Mouse (Mus musculus) midbrain, embryonic 15.5 days (tissue): Measurements from ENCODE around the gene St3gal3. TPM values are rescaled to one million over a fixed set of nuclear protein-coding genes. Genes with fewer than 3 reads are reported as not detected.

Experiments used
- ATAC-seq: fragments of 200-750 bp; cut with Nextera tagmentation; replicated peaks from 2 replicates; pipeline ENCODE4 v1.8.0; 2017; ENCODE audit warnings: moderate TSS enrichment
- H3K27ac ChIP-seq: fragments of 300-500 bp; sonication (generic); 2 replicates; pipeline ENCODE4 v1.5.1; 2015; ENCODE audit warnings: mild to moderate bottlenecking, inconsistent platforms
- H3K27me3 ChIP-seq: fragments of 300-500 bp; sonication (generic); replicated peaks from 2 replicates; pipeline ENCODE4 v1.6.1; 2015; ENCODE audit warnings: inconsistent platforms
- H3K36me3 ChIP-seq: fragments of 300-500 bp; sonication (generic); replicated peaks from 2 replicates; pipeline ENCODE4 v1.6.1; 2015; ENCODE audit warnings: inconsistent platforms
- H3K4me1 ChIP-seq: fragments of 300-500 bp; sonication (generic); 2 replicates; pipeline ENCODE4 v1.6.1; 2015; ENCODE audit warnings: inconsistent platforms
- H3K4me2 ChIP-seq: fragments of 300-500 bp; sonication (generic); 2 replicates; pipeline ENCODE4 v1.6.1; 2015; ENCODE audit warnings: inconsistent platforms, mild to moderate bottlenecking, moderate library complexity
- H3K4me3 ChIP-seq: fragments of 300-500 bp; sonication (generic); 2 replicates; pipeline ENCODE4 v1.5.1; 2015; ENCODE audit warnings: mild to moderate bottlenecking, inconsistent platforms
- H3K9ac ChIP-seq: fragments of 300-500 bp; sonication (generic); 2 replicates; pipeline ENCODE4 v1.6.1; 2015; ENCODE audit warnings: mild to moderate bottlenecking, inconsistent platforms
- H3K9me3 ChIP-seq: fragments of 300-500 bp; sonication (generic); 2 replicates; pipeline ENCODE4 v1.6.1; 2016; ENCODE audit warnings: inconsistent platforms
- WGBS: fragments of 180-500 bp; shearing (Covaris S2); methylation state at CpG from one replicate; pipeline ENCODE4 v1.1.7; 2015; ENCODE audit warnings: mixed read lengths; 5-methylcytosine and 5-hydroxymethylcytosine counted together
- polyA plus RNA-seq: library from polyadenylated mRNA; unstranded; fragments of >200 nt; fragmentation: Nextera tagmentation; extraction: Ambion mirVana; gene quantifications from 2 replicates; pipeline ENCODE4 v1.2.1, GENCODE M21; 2015

St3gal3 gene
- polyA plus RNA-seq, 1 experiment from 2014 or later, result 12.6 TPM

GRCm38 (mm10) chr4:118150804-118151203, 16.1 kb upstream of the St3gal3 start:
- no peaks in the 10 kb centered on the region for H3K27me3 ChIP-seq
- ATAC-seq, result no peak
- H3K36me3 ChIP-seq, result peaks cover 56% of the 10 kb centered on the region
- no peak overlapping the region for H3K4me2 ChIP-seq
- 88% methylated on average over 7 of the region's 7 CpGs for WGBS
- H3K4me3 ChIP-seq, result no peak overlapping the region
- H3K4me1 ChIP-seq, result no peaks in the 10 kb centered on the region
- H3K9ac ChIP-seq, result no peak overlapping the region
- H3K27ac ChIP-seq, result no peak overlapping the region
- H3K9me3 ChIP-seq, result no peaks in the 10 kb centered on the region

GRCm38 (mm10) chr4:118149956-118150680, 15.4 kb upstream of the St3gal3 start:
- H3K27ac ChIP-seq, result no peak overlapping the region
- H3K4me2 ChIP-seq, result no peak overlapping the region
- no peak for ATAC-seq
- H3K4me3 ChIP-seq, result no peak overlapping the region
- H3K9ac ChIP-seq, result no peak overlapping the region
- no peaks in the 10 kb centered on the region for H3K27me3 ChIP-seq
- no peaks in the 10 kb centered on the region for H3K9me3 ChIP-seq
- 89% methylated on average over 14 of the region's 14 CpGs for WGBS
- H3K36me3 ChIP-seq, result peaks cover 59% of the 10 kb centered on the region
- no peaks in the 10 kb centered on the region for H3K4me1 ChIP-seq

- no peak overlapping the region for H3K27ac ChIP-seq
- H3K4me1 ChIP-seq, result no peaks in the 10 kb centered on the region
- no peak overlapping the region for H3K4me3 ChIP-seq
- H3K27me3 ChIP-seq, result no peaks in the 10 kb centered on the region
- H3K36me3 ChIP-seq, result peaks cover 69% of the 10 kb centered on the region
- 90% methylated on average over 10 of the region's 10 CpGs for WGBS
- H3K9me3 ChIP-seq, result no peaks in the 10 kb centered on the region
- no peak overlapping the region for H3K9ac ChIP-seq
- no peak overlapping the region for H3K4me2 ChIP-seq
- no peak for ATAC-seq
These were observed 14.4 kb upstream of the St3gal3 start for GRCm38 (mm10) chr4:118149055-118149576.

GRCm38 (mm10) chr4:118148317-118148687, 13.6 kb upstream of the St3gal3 start:
- Histone ChIP-seq H3K9me3 (no peaks in the 10 kb centered on the region), H3K4me3 (no peak overlapping the region), H3K9ac (no peak overlapping the region), H3K27ac (no peak overlapping the region), H3K4me1 (no peaks in the 10 kb centered on the region), H3K36me3 (peaks cover 74% of the 10 kb centered on the region), H3K27me3 (no peaks in the 10 kb centered on the region), H3K4me2 (no peak overlapping the region)
- no peak for ATAC-seq
- 91% methylated on average over 10 of the region's 10 CpGs for WGBS

GRCm38 (mm10) chr4:118147547-118148316, 13.0 kb upstream of the St3gal3 start:
- Histone ChIP-seq H3K27ac (no peak overlapping the region), H3K4me3 (no peak overlapping the region), H3K27me3 (no peaks in the 10 kb centered on the region), H3K36me3 (peaks cover 75% of the 10 kb centered on the region), H3K9me3 (no peaks in the 10 kb centered on the region), H3K9ac (no peak overlapping the region), H3K4me2 (no peak overlapping the region), H3K4me1 (no peaks in the 10 kb centered on the region)
- WGBS, result 93% methylated on average over 19 of the region's 19 CpGs
- no peak for ATAC-seq

- no peak overlapping the region for H3K4me2 ChIP-seq
- no peak overlapping the region for H3K27ac ChIP-seq
- H3K4me1 ChIP-seq, result no peaks in the 10 kb centered on the region
- H3K9ac ChIP-seq, result no peak overlapping the region
- H3K27me3 ChIP-seq, result no peaks in the 10 kb centered on the region
- H3K9me3 ChIP-seq, result no peaks in the 10 kb centered on the region
- ATAC-seq, result no peak
- peaks cover 75% of the 10 kb centered on the region for H3K36me3 ChIP-seq
- no peak overlapping the region for H3K4me3 ChIP-seq
- 92% methylated on average over 10 of the region's 10 CpGs for WGBS
These were observed 12.4 kb upstream of the St3gal3 start for GRCm38 (mm10) chr4:118147090-118147489.

GRCm38 (mm10) chr4:118144324-118144723, 9.6 kb upstream of the St3gal3 start:
- no peak for ATAC-seq
- H3K27ac ChIP-seq, result no peak overlapping the region
- no peak overlapping the region for H3K4me3 ChIP-seq
- no peaks in the 10 kb centered on the region for H3K9me3 ChIP-seq
- no peak overlapping the region for H3K9ac ChIP-seq
- 91% methylated on average over 9 of the region's 9 CpGs for WGBS
- H3K36me3 ChIP-seq, result peaks cover 82% of the 10 kb centered on the region
- H3K4me2 ChIP-seq, result no peak overlapping the region
- no peaks in the 10 kb centered on the region for H3K27me3 ChIP-seq
- no peaks in the 10 kb centered on the region for H3K4me1 ChIP-seq

GRCm38 (mm10) chr4:118143679-118144078, 9.0 kb upstream of the St3gal3 start:
- H3K4me2 ChIP-seq, result no peak overlapping the region
- H3K36me3 ChIP-seq, result peaks cover 82% of the 10 kb centered on the region
- H3K4me1 ChIP-seq, result no peaks in the 10 kb centered on the region
- ATAC-seq, result no peak
- H3K27ac ChIP-seq, result no peak overlapping the region
- H3K27me3 ChIP-seq, result no peaks in the 10 kb centered on the region
- H3K4me3 ChIP-seq, result no peak overlapping the region
- H3K9ac ChIP-seq, result no peak overlapping the region
- H3K9me3 ChIP-seq, result no peaks in the 10 kb centered on the region
- 92% methylated on average over 7 of the region's 7 CpGs for WGBS

- ATAC-seq, result no peak
- H3K9me3 ChIP-seq, result no peaks in the 10 kb centered on the region
- H3K27me3 ChIP-seq, result no peaks in the 10 kb centered on the region
- H3K4me2 ChIP-seq, result no peak overlapping the region
- H3K4me3 ChIP-seq, result no peak overlapping the region
- H3K9ac ChIP-seq, result no peak overlapping the region
- 94% methylated on average over 5 of the region's 5 CpGs for WGBS
- peaks cover 78% of the 10 kb centered on the region for H3K36me3 ChIP-seq
- H3K4me1 ChIP-seq, result no peaks in the 10 kb centered on the region
- no peak overlapping the region for H3K27ac ChIP-seq
These were observed 6.8 kb upstream of the St3gal3 start for GRCm38 (mm10) chr4:118141511-118141910.

GRCm38 (mm10) chr4:118138891-118139290, 4.2 kb upstream of the St3gal3 start:
- peaks cover 8% of the 10 kb centered on the region for H3K4me1 ChIP-seq
- H3K36me3 ChIP-seq, result peaks cover 53% of the 10 kb centered on the region
- no peak overlapping the region for H3K4me2 ChIP-seq
- H3K27ac ChIP-seq, result no peak overlapping the region
- H3K4me3 ChIP-seq, result no peak overlapping the region
- H3K9ac ChIP-seq, result no peak overlapping the region
- no peaks in the 10 kb centered on the region for H3K27me3 ChIP-seq
- 74% methylated on average over 5 of the region's 5 CpGs for WGBS
- H3K9me3 ChIP-seq, result no peaks in the 10 kb centered on the region
- ATAC-seq, result no peak

- WGBS, result 83% methylated on average over 16 of the region's 16 CpGs
- ATAC-seq, result no peak
- no peak overlapping the region for H3K4me2 ChIP-seq
These were observed 3.1 kb upstream of the St3gal3 start for GRCm38 (mm10) chr4:118137857-118138256.

GRCm38 (mm10) chr4:118137311-118137710, 2.6 kb upstream of the St3gal3 start:
- Histone ChIP-seq H3K27me3 (no peaks in the 10 kb centered on the region), H3K9me3 (no peaks in the 10 kb centered on the region), H3K27ac (no peak overlapping the region), H3K4me1 (peaks cover 18% of the 10 kb centered on the region), H3K4me2 (no peak overlapping the region), H3K36me3 (peaks cover 38% of the 10 kb centered on the region), H3K4me3 (no peak overlapping the region), H3K9ac (no peak overlapping the region)
- 90% methylated on average over 10 of the region's 10 CpGs for WGBS
- no peak for ATAC-seq

More at GRCm38 (mm10) chr4:118137857-118138256, 3.1 kb upstream of the St3gal3 start:
- no peaks in the 10 kb centered on the region for H3K9me3 ChIP-seq
- H3K4me3 ChIP-seq, result no peak overlapping the region
- H3K4me1 ChIP-seq, result peaks cover 18% of the 10 kb centered on the region
- peaks cover 42% of the 10 kb centered on the region for H3K36me3 ChIP-seq
- no peaks in the 10 kb centered on the region for H3K27me3 ChIP-seq
- H3K9ac ChIP-seq, result no peak overlapping the region
- no peak overlapping the region for H3K27ac ChIP-seq
